Mouse (Mus musculus): Measurements from ENCODE around the gene Mansc1. TPM values are rescaled to one million over a fixed set of nuclear protein-coding genes. Genes with fewer than 3 reads are reported as not detected.

Mansc1 gene
- total and polyA plus RNA-seq, 2 experiments from 2014 or later: 2.2 to 3.8 TPM

DNA sequence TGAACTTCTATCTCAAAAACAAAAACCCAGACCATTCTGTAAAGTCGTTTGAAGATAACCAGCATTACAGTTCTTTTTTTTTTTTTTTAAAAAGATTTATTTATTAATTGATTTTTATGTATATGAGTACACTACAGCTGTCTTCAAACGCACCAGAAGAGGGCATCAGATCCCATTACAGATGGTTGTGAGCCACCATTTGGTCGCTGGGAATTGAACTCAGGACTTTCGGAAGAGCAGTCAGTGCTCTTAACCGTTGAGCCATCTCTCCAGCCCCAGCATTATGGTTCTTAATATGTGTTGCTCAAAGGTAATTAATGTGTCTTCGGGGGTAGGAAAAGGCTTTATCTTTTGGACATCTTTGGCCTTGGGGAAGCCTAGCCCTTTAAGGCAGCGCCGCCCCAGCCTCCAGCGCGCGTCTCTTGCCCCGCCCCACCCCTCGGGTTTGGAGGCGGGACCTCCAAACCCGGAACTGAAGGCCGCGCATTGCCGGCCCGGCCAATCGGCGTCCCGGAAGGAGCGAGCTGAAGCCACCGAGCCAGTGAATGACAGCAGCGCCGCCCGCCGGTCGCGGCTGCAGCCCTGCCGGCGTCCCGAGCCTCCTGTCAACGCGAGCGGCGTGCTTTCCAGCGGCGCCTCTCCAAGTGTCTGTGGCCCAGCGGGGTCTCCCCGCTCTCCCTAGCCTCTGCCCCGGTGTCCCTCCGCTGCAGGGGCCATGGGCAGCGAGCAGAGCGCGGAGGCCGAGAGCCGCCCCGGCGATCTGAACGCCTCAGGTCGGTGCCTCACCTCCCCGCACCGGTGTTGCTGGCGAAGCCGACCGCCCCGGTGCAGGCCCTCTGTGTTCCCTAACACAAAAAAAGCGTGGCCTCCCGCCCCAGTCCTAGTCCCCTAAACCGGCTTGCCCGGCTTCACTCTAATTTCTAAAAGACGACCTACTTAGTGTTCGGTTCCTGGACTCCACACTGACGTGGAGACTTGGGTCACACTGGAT is 8.5 kb upstream of the Mansc1 start:
- ATAC-seq (peak; percentile 100), DNase-seq (ENCODE audit: low spot score) (peak; percentile 98)
- Histone ChIP-seq H3K4me3 (ENCODE audit: low read length) (peak overlapping the region; percentile 93), H3K9me3 (ENCODE audit: low read length) (no peaks in the 10 kb centered on the region), H3K4me2 (ENCODE audit: low read depth, low read length) (peak overlapping the region; percentile 76), H3K27ac (peak overlapping the region; percentile 86), H3K36me3 (ENCODE audit: insufficient read depth, low read length) (no peaks in the 10 kb centered on the region), H3K4me1 (ENCODE audit: insufficient read depth, low read length) (no peaks in the 10 kb centered on the region), H3K9ac (replicated peaks; ENCODE audit: low read length) (peak overlapping the region; percentile 87), H3K27me3 (ENCODE audit: insufficient read depth, low read length) (no peaks in the 10 kb centered on the region)
- WGBS: 1% methylated on average over 59 of the region's 65 CpGs
- peak; percentile 48 for TF ChIP-seq CTCF (IDR thresholded peaks at IDR 0.05; ENCODE audit: low read depth)

DNA sequence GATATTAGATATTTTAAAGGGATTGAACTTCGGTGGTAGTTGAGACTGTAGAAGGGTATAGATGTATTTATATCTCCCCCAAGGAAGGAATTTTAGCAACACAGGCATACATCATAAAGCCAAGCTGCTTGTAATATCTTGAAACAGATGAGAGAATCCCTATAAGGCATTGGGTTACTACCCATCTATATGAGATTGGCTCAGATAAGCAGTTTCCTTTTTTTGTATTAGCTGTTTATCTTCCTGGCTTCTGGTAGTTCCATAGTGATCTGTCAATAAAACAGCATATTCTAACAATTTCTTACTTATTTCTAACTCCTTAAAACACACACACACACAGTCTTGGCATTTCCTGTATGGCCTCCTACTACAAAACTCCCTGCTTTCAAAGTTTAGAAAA is 7.6 kb upstream of the Mansc1 start:
- DNase-seq (ENCODE audit: low spot score): no peak
- H3K36me3 ChIP-seq (ENCODE audit: insufficient read depth, low read length): no peaks in the 10 kb centered on the region
- WGBS: 93% methylated on average over 1 of the region's 1 CpGs
- H3K27ac ChIP-seq: no peak overlapping the region
- no peak overlapping the region for H3K4me3 ChIP-seq (ENCODE audit: low read length)
- H3K27me3 ChIP-seq (ENCODE audit: insufficient read depth, low read length): no peaks in the 10 kb centered on the region
- no peaks in the 10 kb centered on the region for H3K9me3 ChIP-seq (ENCODE audit: low read length)
- no peak for TF ChIP-seq CTCF (IDR thresholded peaks at IDR 0.05; ENCODE audit: low read depth)
- H3K9ac ChIP-seq (replicated peaks; ENCODE audit: low read length): no peak overlapping the region
- no peak overlapping the region for H3K4me2 ChIP-seq (ENCODE audit: low read depth, low read length)
- no peaks in the 10 kb centered on the region for H3K4me1 ChIP-seq (ENCODE audit: insufficient read depth, low read length)
- no peak for ATAC-seq

DNA sequence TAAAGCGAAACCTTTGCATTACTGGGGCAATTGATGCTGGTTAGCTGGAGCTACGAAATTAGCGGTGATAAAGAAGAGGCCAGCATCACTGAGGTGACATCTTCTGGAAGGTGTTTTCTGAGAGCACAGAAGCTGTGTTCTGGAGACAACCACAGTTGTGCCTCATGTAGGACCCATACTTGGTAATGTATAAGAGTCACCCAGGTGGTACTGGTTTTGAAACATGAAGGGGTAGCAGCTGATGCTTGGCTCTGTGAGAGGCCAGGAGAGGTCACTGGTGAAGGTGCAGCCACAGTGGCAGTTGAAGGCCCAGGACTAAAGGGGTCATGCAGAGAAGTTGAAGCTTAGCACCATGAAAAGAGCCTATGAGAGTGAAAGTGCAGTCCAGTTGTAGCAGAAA is 6.9 kb upstream of the Mansc1 start, which contains the start of gene Borcs5:
TSS of gene Borcs5 (plus strand) at position 301 of the 400 bp plus-strand sequence.
- no peak within 1 kb of the TSS for H3K4me3 ChIP-seq (ENCODE audit: low read length)

DNA sequence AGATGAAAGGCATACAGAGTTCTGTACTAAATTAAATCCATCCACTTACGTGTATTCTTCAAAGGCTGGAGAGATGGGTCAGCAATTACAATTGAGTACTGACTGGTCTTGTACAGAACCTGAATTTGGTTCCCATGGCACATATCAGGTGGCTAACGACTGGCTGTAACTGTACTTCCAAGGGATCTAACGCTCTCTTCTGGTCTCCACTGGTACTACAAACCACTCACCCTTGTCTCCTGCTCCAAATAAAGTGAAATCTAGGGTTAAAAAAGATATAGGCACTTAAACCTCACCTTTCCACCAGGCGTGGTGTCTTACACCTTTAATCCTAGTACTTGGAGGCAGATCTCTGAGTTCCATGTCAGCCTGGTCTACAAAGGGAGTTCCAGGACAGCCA is 4.2 kb upstream of the Mansc1 start:
- no peak for ATAC-seq
- H3K4me1 ChIP-seq (ENCODE audit: insufficient read depth, low read length): peaks cover 4% of the 10 kb centered on the region; the same call in 1 of the 2 replicates
- 55% methylated on average over 4 of the region's 4 CpGs for WGBS
- no peaks in the 10 kb centered on the region; the same call in 1 of the 2 replicates for H3K27me3 ChIP-seq (ENCODE audit: insufficient read depth, low read length)
- no peak overlapping the region for H3K9ac ChIP-seq (replicated peaks; ENCODE audit: low read length)
- no peaks in the 10 kb centered on the region for H3K9me3 ChIP-seq (ENCODE audit: low read length)
- TF ChIP-seq CTCF (IDR thresholded peaks at IDR 0.05; ENCODE audit: low read depth): no peak
- no peak overlapping the region for H3K27ac ChIP-seq
- H3K4me2 ChIP-seq (ENCODE audit: low read depth, low read length): no peak overlapping the region
- DNase-seq (ENCODE audit: low spot score): no peak
- no peak overlapping the region for H3K4me3 ChIP-seq (ENCODE audit: low read length)
- H3K36me3 ChIP-seq (ENCODE audit: insufficient read depth, low read length): no peaks in the 10 kb centered on the region

More for the DNA sequence above, 6.9 kb upstream of the Mansc1 start, which contains the start of gene Borcs5:
- H3K27ac ChIP-seq: no peak within 1 kb of the TSS
- no peaks in the 10 kb centered on the region for H3K4me1 ChIP-seq (ENCODE audit: insufficient read depth, low read length)
- H3K4me2 ChIP-seq (ENCODE audit: low read depth, low read length): no peak within 1 kb of the TSS
- no peak for TF ChIP-seq CTCF (IDR thresholded peaks at IDR 0.05; ENCODE audit: low read depth)
- no peak within 1 kb of the TSS for H3K9ac ChIP-seq (replicated peaks; ENCODE audit: low read length)
- no peaks in the 10 kb centered on the region for H3K9me3 ChIP-seq (ENCODE audit: low read length)
- no peak for ATAC-seq
- DNase-seq (ENCODE audit: low spot score): no peak
- 96% methylated on average over 3 of the region's 3 CpGs for WGBS
- no peaks in the 10 kb centered on the region for H3K36me3 ChIP-seq (ENCODE audit: insufficient read depth, low read length)
- H3K27me3 ChIP-seq (ENCODE audit: insufficient read depth, low read length): no peaks in the 10 kb centered on the region

GRCm38 (mm10) chr6:134633553-134633952 is 1.3 kb upstream of the Mansc1 start:
- no peak overlapping the region for H3K4me2 ChIP-seq (ENCODE audit: low read depth, low read length)
- no peak for DNase-seq (ENCODE audit: low spot score)
- H3K36me3 ChIP-seq (ENCODE audit: insufficient read depth, low read length): no peaks in the 10 kb centered on the region
- H3K9me3 ChIP-seq (ENCODE audit: low read length): no peaks in the 10 kb centered on the region
- whole genome bisulfite sequencing: 88% methylated on average over 8 of the region's 8 CpGs
- no peak overlapping the region for H3K27ac ChIP-seq
- TF ChIP-seq CTCF (IDR thresholded peaks at IDR 0.05; ENCODE audit: low read depth): no peak
- no peaks in the 10 kb centered on the region; the same call in 1 of the 2 replicates for H3K27me3 ChIP-seq (ENCODE audit: insufficient read depth, low read length)
- H3K4me1 ChIP-seq (ENCODE audit: insufficient read depth, low read length): peaks cover 4% of the 10 kb centered on the region; the same call in 1 of the 2 replicates
- H3K9ac ChIP-seq (replicated peaks; ENCODE audit: low read length): no peak overlapping the region
- ATAC-seq: no peak
- H3K4me3 ChIP-seq (ENCODE audit: low read length): no peak overlapping the region

GRCm38 (mm10) chr6:134632756-134633155 is 468 bp upstream of the Mansc1 start:
- Histone ChIP-seq H3K4me1 (ENCODE audit: insufficient read depth, low read length) (peaks cover 4% of the 10 kb centered on the region; the same call in 1 of the 2 replicates), H3K9me3 (ENCODE audit: low read length) (no peaks in the 10 kb centered on the region), H3K36me3 (ENCODE audit: insufficient read depth, low read length) (no peaks in the 10 kb centered on the region), H3K9ac (replicated peaks; ENCODE audit: low read length) (peak overlapping the region; percentile 52; the same call in 1 of the 2 replicates), H3K27me3 (ENCODE audit: insufficient read depth, low read length) (no peaks in the 10 kb centered on the region; the same call in 1 of the 2 replicates), H3K4me3 (ENCODE audit: low read length) (peak overlapping the region; percentile 55), H3K4me2 (ENCODE audit: low read depth, low read length) (peak overlapping the region; percentile 93), H3K27ac (no peak overlapping the region)
- ATAC-seq (no peak), DNase-seq (ENCODE audit: low spot score) (no peak)
- no peak for TF ChIP-seq CTCF (IDR thresholded peaks at IDR 0.05; ENCODE audit: low read depth)
- whole genome bisulfite sequencing: 41% methylated on average over 5 of the region's 5 CpGs

Data from hindbrain, postnatal 0 days (tissue).